In the genomic region with DNA sequence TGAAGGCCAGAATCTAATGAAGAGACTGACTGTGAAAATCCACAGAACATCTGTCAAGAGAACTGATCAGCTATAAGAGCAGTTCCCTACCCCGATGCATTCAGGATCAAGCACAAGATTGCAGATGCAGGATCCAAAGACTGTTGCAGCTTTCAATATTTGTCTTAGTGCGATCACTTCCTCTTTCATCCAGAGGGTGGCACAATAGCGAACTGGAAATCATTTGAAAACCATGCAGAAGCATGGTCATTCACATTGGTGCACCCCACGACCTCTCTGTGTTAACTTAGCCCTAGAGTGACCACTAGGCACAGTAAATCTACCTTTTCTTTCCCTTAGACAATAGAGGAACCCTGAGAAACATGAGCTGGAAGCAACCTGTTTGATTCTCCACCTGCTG, we compare ENCODE assay signal across 9 mouse cellular contexts. TPM values are rescaled to one million over a fixed set of nuclear protein-coding genes. Genes with fewer than 3 reads are reported as not detected.
DNase-seq lines count a peak whose midpoint lies in the region; ATAC-seq and TF ChIP-seq lines count a peak whose summit lies in the region.
"Had no signal": no experiment of that assay in that cellular context is flagged by ENCODE, and none has a peak within 500 bp of the region (broad histone marks: within the 10 kb centered on the region; RNA-seq: fewer than 3 reads in every experiment).

No protein-coding gene starts in this region.

- no peak overlapping the region for H3K27ac ChIP-seq in forebrain, embryonic 14.5 days (ENCODE audit: low read depth, low read length)
- no peak overlapping the region for H3K27ac ChIP-seq in forebrain, embryonic 12.5 days
- no peak overlapping the region for H3K27ac ChIP-seq in MEL (ENCODE audit: control insufficient read depth, low read depth, low read length)
- H3K27ac ChIP-seq: heart, embryonic 10.5 days had no signal

- peak; percentile 42 for DNase-seq in forebrain, embryonic 14.5 days (ENCODE audit: low spot score)
- DNase-seq in left cerebral cortex, adult 18-20 months (ENCODE audit: low spot score in 2 of 2): peak; percentile 4 to 7
- DNase-seq in left cerebral cortex, adult 11 months (ENCODE audit: low spot score): no peak
- no peak for DNase-seq in MEL (ENCODE audit: low read depth, low spot score)
- DNase-seq in testis, postnatal 14 days (ENCODE audit: low spot score): no peak
- DNase-seq in yolk sac, embryonic 10.5 days (ENCODE audit: low spot score): no peak

- H3K79me2 ChIP-seq in MEL (ENCODE audit: control insufficient read depth, insufficient read depth, low read length, poor library complexity): no peaks in the 10 kb centered on the region

- TF ChIP-seq RAD21 in MEL (IDR thresholded peaks at IDR 0.05; ENCODE audit: low read depth, low read length): peak; percentile 9; the same call in 1 of the 2 replicates

- no peak for ATAC-seq in forebrain, embryonic 14.5 days
- no peak for ATAC-seq in forebrain, embryonic 12.5 days (ENCODE audit: low FRiP score)
- peak; percentile 25; the same call in 1 of the 2 replicates for ATAC-seq in granulocyte monocyte progenitor cell, adult 5-6 weeks (replicated peaks; ENCODE audit: poor library complexity, severe bottlenecking)

- TF ChIP-seq POLR2A in MEL (IDR thresholded peaks at IDR 0.05; ENCODE audit: control insufficient read depth in 1 of 2, insufficient read depth in 1 of 2, low read depth in 1 of 2, low read length in 2 of 2, poor library complexity in 1 of 2): no peak

- no peak overlapping the region for H3K4me2 ChIP-seq in forebrain, embryonic 14.5 days (ENCODE audit: low read length)
- no peak overlapping the region for H3K4me2 ChIP-seq in forebrain, embryonic 12.5 days

- H3K27me3 ChIP-seq in forebrain, embryonic 14.5 days (replicated peaks; ENCODE audit: control insufficient read depth, insufficient read depth, low read length): no peaks in the 10 kb centered on the region
- 0 out of 2 replicates have a peak, but pooled peaks cover 4% of the 10 kb centered on the region for H3K27me3 ChIP-seq in forebrain, embryonic 12.5 days
- H3K27me3 ChIP-seq in MEL (ENCODE audit: control insufficient read depth in 1 of 2, insufficient read depth in 2 of 2, low read length in 2 of 2): no peaks in the 10 kb centered on the region

- 37% methylated on average over 4 of the region's 4 CpGs for WGBS in forebrain, embryonic 14.5 days
- 39% methylated on average over 4 of the region's 4 CpGs for WGBS in forebrain, embryonic 12.5 days

- no peaks in the 10 kb centered on the region for H3K36me3 ChIP-seq in forebrain, embryonic 14.5 days (ENCODE audit: control insufficient read depth, insufficient read depth, low read length)
- no peaks in the 10 kb centered on the region for H3K36me3 ChIP-seq in forebrain, embryonic 12.5 days (replicated peaks)
- H3K36me3 ChIP-seq in MEL (ENCODE audit: control insufficient read depth in 1 of 2, insufficient read depth in 2 of 2, low read length in 2 of 2): no peaks in the 10 kb centered on the region
- H3K36me3 ChIP-seq: heart, embryonic 10.5 days had no signal

- no peaks in the 10 kb centered on the region for H3K9me3 ChIP-seq in forebrain, embryonic 14.5 days (replicated peaks; ENCODE audit: control insufficient read depth, low read length)
- H3K9me3 ChIP-seq in forebrain, embryonic 12.5 days: no peaks in the 10 kb centered on the region
- no peaks in the 10 kb centered on the region for H3K9me3 ChIP-seq in MEL (replicated peaks; ENCODE audit: insufficient read depth, low read length)
- H3K9me3 ChIP-seq: heart, embryonic 10.5 days had no signal

- no peak for TF ChIP-seq EP300 in MEL (IDR thresholded peaks at IDR 0.05; ENCODE audit: low read depth in 1 of 2, low read length in 2 of 2)

- H3K4me1 ChIP-seq in forebrain, embryonic 14.5 days (ENCODE audit: control insufficient read depth, insufficient read depth, low read length): no peaks in the 10 kb centered on the region
- no peaks in the 10 kb centered on the region for H3K4me1 ChIP-seq in forebrain, embryonic 12.5 days
- H3K4me1 ChIP-seq in MEL (ENCODE audit: control insufficient read depth in 1 of 2, insufficient read depth in 2 of 2, low read length in 2 of 2): no peaks in the 10 kb centered on the region
- H3K4me1 ChIP-seq: heart, embryonic 10.5 days had no signal

- H3K4me3 ChIP-seq in forebrain, embryonic 14.5 days (ENCODE audit: low read depth, low read length): no peak overlapping the region
- no peak overlapping the region for H3K4me3 ChIP-seq in forebrain, embryonic 12.5 days (replicated peaks)
- no peak overlapping the region for H3K4me3 ChIP-seq in MEL (ENCODE audit: control insufficient read depth in 1 of 2, insufficient read depth in 1 of 2, low read depth in 2 of 2, low read length in 2 of 2)
- H3K4me3 ChIP-seq: heart, embryonic 10.5 days had no signal

- no peak overlapping the region for H3K9ac ChIP-seq in forebrain, embryonic 14.5 days (ENCODE audit: low read length)
- H3K9ac ChIP-seq in forebrain, embryonic 12.5 days: no peak overlapping the region
- H3K9ac ChIP-seq in MEL (ENCODE audit: control insufficient read depth, low read depth, low read length, poor library complexity, severe bottlenecking): no peak overlapping the region

- TF ChIP-seq CTCF in MEL (IDR thresholded peaks at IDR 0.05 in 2 of 3, conservative IDR thresholded peaks at IDR 0.05 in 1 of 3; ENCODE audit: control insufficient read depth in 1 of 3, insufficient read depth in 1 of 3, low read depth in 2 of 3, low read length in 3 of 3, poor library complexity in 1 of 3, severe bottlenecking in 1 of 3): peak in 2 of 3 experiments; percentile 8 to 28; a peak in 2 of 6 replicates

TF ChIP-seq in MEL, 35 proteins besides CTCF, POLR2A, EP300 and RAD21:
- TF ChIP-seq MEF2A (IDR thresholded peaks at IDR 0.05; ENCODE audit: extremely low read depth, insufficient replicate concordance, low read depth, low read length, poor library complexity, severe bottlenecking): no peak
- TF ChIP-seq SMC3 (IDR thresholded peaks at IDR 0.05; ENCODE audit: low read depth, low read length): peak; percentile 37

RNA-seq across cellular contexts. Expression of a gene that starts 55.8 kb away (rescaled TPM):
- 146 and 186 TPM in 2 replicates for polyA plus RNA-seq in forebrain, embryonic 14.5 days (2014; fragmentation: Nextera tagmentation; extraction: Ambion mirVana)
- polyA plus RNA-seq in forebrain, embryonic 12.5 days (2016; fragmentation: Nextera tagmentation; extraction: Ambion mirVana): 159 and 172 TPM in 2 replicates
- 100 to 1,000 TPM; 132 to 133 TPM for total RNA-seq in left cerebral cortex, adult 18-20 months (2021)
- total RNA-seq in MEL (2012; rRNA removed): not detected in 2 replicates
- polyA plus RNA-seq in MEL (2012; ENCODE audit: insufficient read depth in 1 of 2, insufficient read length in 2 of 2, low read depth in 1 of 2, low replicate concordance in 2 of 2, missing spikeins in 1 of 2): not detected
- not detected in 2 replicates for total RNA-seq in granulocyte monocyte progenitor cell, adult 5-6 weeks (2014; fragmentation: Nextera tagmentation)
- not detected in 2 replicates for total RNA-seq in granulocyte monocyte progenitor cell, adult 5-6 weeks (2017)

Comparison
In these comparisons a context has a peak if more than half of its experiments do, and no peak if none do; other contexts are left out.
1. DNase-seq: peak in forebrain, embryonic 14.5 days (single experiment) and left cerebral cortex, adult 18-20 months (2 of 2); none in left cerebral cortex, adult 11 months (single experiment), MEL (single experiment), testis, postnatal 14 days (single experiment) and yolk sac, embryonic 10.5 days (single experiment).
2. RNA of a gene that starts 55.8 kb away (total RNA-seq): 132 to 133 TPM in left cerebral cortex, adult 18-20 months; not detected in MEL and not detected in granulocyte monocyte progenitor cell, adult 5-6 weeks; every median in the first group is over 100 times any median in the second.